In genomic region chr15:27618778-27619533, GRCm38 (mm10) we compare ENCODE assay signal across 17 mouse cellular contexts. TPM values are rescaled to one million over a fixed set of nuclear protein-coding genes. Genes with fewer than 3 reads are reported as not detected.
DNase-seq lines count a peak whose midpoint lies in the region; ATAC-seq and TF ChIP-seq lines count a peak whose summit lies in the region.
"Had no signal": no experiment of that assay in that cellular context is flagged by ENCODE, and none has a peak within 500 bp of the region (broad histone marks: within the 10 kb centered on the region; RNA-seq: fewer than 3 reads in every experiment).

No protein-coding gene starts in this region.

- H3K4me3 ChIP-seq in megakaryocyte, embryonic 14.5 days (replicated peaks), result peak overlapping the region; percentile 81
- H3K4me3 ChIP-seq in heart, embryonic 12.5 days, result no peak overlapping the region
- no peak overlapping the region for H3K4me3 ChIP-seq in liver, embryonic 14.5 days (ENCODE audit: insufficient read depth in 1 of 2, low read depth in 2 of 2, low read length in 2 of 2)
- H3K4me3 ChIP-seq in forebrain, embryonic 13.5 days, result no peak overlapping the region
- H3K4me3 ChIP-seq: kidney, embryonic 15.5 days; lung, embryonic 15.5 days; neural tube, embryonic 15.5 days; stomach, embryonic 15.5 days had no signal

- peaks cover 80% of the 10 kb centered on the region for H3K4me1 ChIP-seq in megakaryocyte, embryonic 14.5 days
- peaks cover 25% of the 10 kb centered on the region for H3K4me1 ChIP-seq in heart, embryonic 12.5 days (replicated peaks)
- peaks cover 0 to 16% of the 10 kb centered on the region in 2 experiments for H3K4me1 ChIP-seq in liver, embryonic 14.5 days (replicated peaks; ENCODE audit: control insufficient read depth in 2 of 2, insufficient read depth in 2 of 2, low read length in 1 of 2)
- H3K4me1 ChIP-seq in forebrain, embryonic 13.5 days, result no peaks in the 10 kb centered on the region
- H3K4me1 ChIP-seq: neural tube, embryonic 15.5 days; stomach, embryonic 15.5 days had no signal

- DNase-seq in liver, embryonic 14.5 days (ENCODE audit: low read depth in 3 of 3, low spot score in 3 of 3), result peak in 1 of 3 experiments; percentile 24
- no peak for DNase-seq in left cerebral cortex, adult 8-10 months (ENCODE audit: low spot score in 2 of 2)
- DNase-seq in right cerebral cortex, postnatal 4 days, result no peak
- DNase-seq: adrenal gland, postnatal 14 days; cerebellum, adult 11 months; left cerebral cortex, postnatal 4 days; right cerebral cortex, adult 18-20 months had no signal

- no peak for TF ChIP-seq EP300 in liver, embryonic 14.5 days (IDR thresholded peaks at IDR 0.05; ENCODE audit: low read depth)

- no peak for TF ChIP-seq CTCF in liver, embryonic 14.5 days (IDR thresholded peaks at IDR 0.05; ENCODE audit: low read depth)

- H3K9me3 ChIP-seq in megakaryocyte, embryonic 14.5 days, result no peaks in the 10 kb centered on the region
- H3K9me3 ChIP-seq in heart, embryonic 12.5 days (replicated peaks), result no peaks in the 10 kb centered on the region
- no peaks in the 10 kb centered on the region for H3K9me3 ChIP-seq in liver, embryonic 14.5 days (ENCODE audit: control insufficient read depth, low read length)
- no peaks in the 10 kb centered on the region for H3K9me3 ChIP-seq in forebrain, embryonic 13.5 days (replicated peaks)
- H3K9me3 ChIP-seq: kidney, embryonic 15.5 days; lung, embryonic 15.5 days; neural tube, embryonic 15.5 days; stomach, embryonic 15.5 days had no signal

- WGBS in heart, embryonic 12.5 days, result 39% methylated on average over 6 of the region's 6 CpGs
- WGBS in liver, embryonic 14.5 days (ENCODE audit: insufficient replicate concordance), result 27% methylated on average over 6 of the region's 6 CpGs
- WGBS in forebrain, embryonic 13.5 days, result 92% methylated on average over 6 of the region's 6 CpGs

- no peaks in the 10 kb centered on the region for H3K27me3 ChIP-seq in megakaryocyte, embryonic 14.5 days (replicated peaks)
- no peaks in the 10 kb centered on the region for H3K27me3 ChIP-seq in heart, embryonic 12.5 days (replicated peaks)
- no peaks in the 10 kb centered on the region for H3K27me3 ChIP-seq in liver, embryonic 14.5 days (ENCODE audit: control insufficient read depth, insufficient read depth, low read length)
- no peaks in the 10 kb centered on the region for H3K27me3 ChIP-seq in forebrain, embryonic 13.5 days
- H3K27me3 ChIP-seq: kidney, embryonic 15.5 days; lung, embryonic 15.5 days; neural tube, embryonic 15.5 days; stomach, embryonic 15.5 days had no signal

- no peak for ATAC-seq in megakaryocyte, adult 5-6 weeks (ENCODE audit: poor library complexity, severe bottlenecking)
- ATAC-seq in heart, embryonic 12.5 days (ENCODE audit: insufficient number of reproducible peaks, low FRiP score), result peak; percentile 82
- ATAC-seq in liver, embryonic 14.5 days (ENCODE audit: insufficient read depth), result peak; percentile 84
- ATAC-seq in forebrain, embryonic 13.5 days, result no peak
- ATAC-seq: CD4-positive, CD25-positive, alpha-beta regulatory T cell, adult 4 months; hindbrain, embryonic 16.5 days had no signal

- H3K27ac ChIP-seq in heart, embryonic 12.5 days (ENCODE audit: poor library complexity, severe bottlenecking), result peak overlapping the region; percentile 91
- 0 out of 2 replicates have a peak overlapping the region, but pooled peaks have one; percentile 14 for H3K27ac ChIP-seq in liver, embryonic 14.5 days
- H3K27ac ChIP-seq in forebrain, embryonic 13.5 days, result no peak overlapping the region
- H3K27ac ChIP-seq: kidney, embryonic 15.5 days; lung, embryonic 15.5 days; neural tube, embryonic 15.5 days; stomach, embryonic 15.5 days had no signal

- no peak overlapping the region for H3K9ac ChIP-seq in heart, embryonic 12.5 days
- no peak overlapping the region for H3K9ac ChIP-seq in liver, embryonic 14.5 days (replicated peaks)
- H3K9ac ChIP-seq in forebrain, embryonic 13.5 days, result no peak overlapping the region
- H3K9ac ChIP-seq: kidney, embryonic 15.5 days; lung, embryonic 15.5 days; neural tube, embryonic 15.5 days; stomach, embryonic 15.5 days had no signal

- H3K36me3 ChIP-seq in megakaryocyte, embryonic 14.5 days (replicated peaks; ENCODE audit: low read length), result peaks cover 90% of the 10 kb centered on the region
- peaks cover 50% of the 10 kb centered on the region for H3K36me3 ChIP-seq in heart, embryonic 12.5 days
- H3K36me3 ChIP-seq in liver, embryonic 14.5 days (replicated peaks; ENCODE audit: control insufficient read depth, insufficient read depth, low read depth), result peaks cover 34% of the 10 kb centered on the region
- peaks cover 69% of the 10 kb centered on the region for H3K36me3 ChIP-seq in forebrain, embryonic 13.5 days (ENCODE audit: poor library complexity, severe bottlenecking)

- H3K4me2 ChIP-seq in heart, embryonic 12.5 days, result peak overlapping the region; percentile 26
- H3K4me2 ChIP-seq in liver, embryonic 14.5 days (ENCODE audit: low read depth), result 0 out of 2 replicates have a peak overlapping the region, but pooled peaks have one; percentile 11
- no peak overlapping the region for H3K4me2 ChIP-seq in forebrain, embryonic 13.5 days
- H3K4me2 ChIP-seq: kidney, embryonic 15.5 days; lung, embryonic 15.5 days; neural tube, embryonic 15.5 days; stomach, embryonic 15.5 days had no signal

RNA-seq across cellular contexts. Expression of gene Otulin, which starts 11.5 kb away (rescaled TPM):
- polyA plus RNA-seq in megakaryocyte, embryonic 14.5 days (2012; ENCODE audit: insufficient read depth, low replicate concordance), result 6.2 and 25.7 TPM in 2 replicates
- total RNA-seq in megakaryocyte, adult 5-6 weeks (2015), result 69.0 and 83.8 TPM in 2 replicates
- total RNA-seq in megakaryocyte, adult 5-6 weeks (2017), result 40.1 and 40.6 TPM in 2 replicates
- polyA plus RNA-seq in heart, embryonic 12.5 days (2016; fragmentation: Nextera tagmentation; extraction: Ambion mirVana), result 26.2 and 27.4 TPM in 2 replicates
- polyA plus RNA-seq in liver, embryonic 14.5 days (2012; rRNA removed), result 11.4 and 14.6 TPM in 2 replicates
- polyA plus RNA-seq in liver, embryonic 14.5 days (2014; fragmentation: Nextera tagmentation; extraction: Ambion mirVana), result 24.1 and 24.2 TPM in 2 replicates
- total RNA-seq in left cerebral cortex, adult 8-10 months (2022), result 10 to 100 TPM; 21.1 to 24.9 (median 21.9) TPM
- 26.3 and 29.2 TPM in 2 replicates for polyA plus RNA-seq in forebrain, embryonic 13.5 days (2015; fragmentation: Nextera tagmentation; extraction: Ambion mirVana)

Comparison
In these comparisons a context has a peak if more than half of its experiments do, and no peak if none do; other contexts are left out.
1. ATAC-seq: peak in heart, embryonic 12.5 days (single experiment) and liver, embryonic 14.5 days (single experiment); none in megakaryocyte, adult 5-6 weeks (single experiment) and forebrain, embryonic 13.5 days (single experiment).